Mouse (Mus musculus) CD4-positive, CD25-positive, alpha-beta regulatory T cell, adult 4 months (primary cell): ENCODE results near the gene Hnrnpl. TPM values are rescaled to one million over a fixed set of nuclear protein-coding genes. Genes with fewer than 3 reads are reported as not detected.

Source experiments
- polyA plus RNA-seq, 2 experiments: library from polyadenylated mRNA; unstranded; fragments of 100-300 nt; shearing (Covaris generic); gene quantifications; one replicate each; pipeline ENCODE4 v1.2.1; 2017

Hnrnpl gene
- polyA plus RNA-seq, 2 experiments from 2014 or later, result 181 to 326 TPM

Other genes with a start within 250 kb of the Hnrnpl start
- 1 to 10 TPM; 7.4 to 7.5 TPM for gene Samd4b, start 210.4 kb upstream of the Hnrnpl start, polyA plus RNA-seq
- gene Pak4, start 210.4 kb upstream of the Hnrnpl start, polyA plus RNA-seq, result 1 to 10 TPM; 1.9 to 2.1 TPM
- gene Acp7, start 177.2 kb upstream of the Hnrnpl start, polyA plus RNA-seq, result not detected
- gene Fbxo27, start 115.7 kb upstream of the Hnrnpl start, polyA plus RNA-seq, result 1 to 10 TPM; 1.6 to 2.2 TPM
- 10 to 100 TPM in 1 of 2 experiments, 1 to 10 TPM in 1; 9.8 to 15.6 TPM for gene Fbxo17, start 91.7 kb upstream of the Hnrnpl start, polyA plus RNA-seq
- gene Mrps12, start 66.7 kb upstream of the Hnrnpl start, polyA plus RNA-seq, result 10 to 100 TPM; 66.3 to 68.5 TPM
- 10 to 100 TPM in 1 of 2 experiments, 1 to 10 TPM in 1; 8.5 to 11.7 TPM for gene Sars2, start 66.5 kb upstream of the Hnrnpl start, polyA plus RNA-seq
- gene Ccer2, start 52.4 kb upstream of the Hnrnpl start, polyA plus RNA-seq, result not detected
- 100 to 1,000 TPM in 1 of 2 experiments, 10 to 100 TPM in 1; 96.8 to 128 TPM for gene Sirt2, start 41.8 kb upstream of the Hnrnpl start, polyA plus RNA-seq
- 10 to 100 TPM; 54.3 to 56.8 TPM for gene Nfkbib, start 41.0 kb upstream of the Hnrnpl start, polyA plus RNA-seq
- 100 to 1,000 TPM; 197 to 273 TPM for gene Rinl, start 19.6 kb upstream of the Hnrnpl start, polyA plus RNA-seq
- 100 to 1,000 TPM; 198 to 237 TPM for gene Ech1, start 16.7 kb downstream of the Hnrnpl start, polyA plus RNA-seq
- 10 to 100 TPM; 28.0 to 57.1 TPM for gene Lgals4, start 25.3 kb downstream of the Hnrnpl start, polyA plus RNA-seq
- gene Lgals7, start 55.3 kb downstream of the Hnrnpl start, polyA plus RNA-seq, result 1 to 10 TPM; 1.1 to 1.6 TPM
- not detected for gene Capn12, start 72.9 kb downstream of the Hnrnpl start, polyA plus RNA-seq
- 100 to 1,000 TPM in 1 of 2 experiments, 10 to 100 TPM in 1; 82.6 to 106 TPM for gene Actn4, start 153.8 kb downstream of the Hnrnpl start, polyA plus RNA-seq
- gene Eif3k, start 173.3 kb downstream of the Hnrnpl start, polyA plus RNA-seq, result 100 to 1,000 TPM; 656 to 763 TPM
- gene Map4k1, start 173.5 kb downstream of the Hnrnpl start, polyA plus RNA-seq, result 100 to 1,000 TPM in 1 of 2 experiments, 10 to 100 TPM in 1; 93.7 to 171 TPM